Mouse (Mus musculus) midbrain, embryonic 11.5 days (tissue): ENCODE measurements at regions not wholly inside any gene's neighbourhood (a gene's known extent, or its start where the extent isn't known, plus 50 kb on each side); places are given as distances from the start of the nearest gene placed in this dataset.

Source experiments
- ATAC-seq: fragments of 200-750 bp; cut with Nextera tagmentation; 2 replicates; pipeline ENCODE4 v1.8.0; 2017; ENCODE audit warnings: moderate TSS enrichment, moderate library complexity; ENCODE audit not compliant: low FRiP score
- DNase-seq: peaks from one replicate; pipeline ENCODE4 v3.0.0; 2015; ENCODE audit warnings: low spot score; ENCODE audit errors: missing footprints
- H3K27ac ChIP-seq: fragments of 300-500 bp; sonication (generic); 2 replicates; pipeline ENCODE4 v1.5.1; 2014; ENCODE audit warnings: low read depth, low read length
- H3K27me3 ChIP-seq: fragments of 300-500 bp; sonication (generic); 2 replicates; pipeline ENCODE4 v1.6.1; 2014; ENCODE audit warnings: mild to moderate bottlenecking, low read length, moderate library complexity, mixed read lengths; ENCODE audit not compliant: control insufficient read depth, insufficient read depth
- H3K36me3 ChIP-seq: fragments of 300-500 bp; sonication (generic); 2 replicates; pipeline ENCODE4 v1.6.1; 2014; ENCODE audit warnings: mild to moderate bottlenecking, low read length, moderate library complexity, mixed read lengths; ENCODE audit not compliant: control insufficient read depth, insufficient read depth
- H3K4me1 ChIP-seq: fragments of 300-500 bp; sonication (generic); 2 replicates; pipeline ENCODE4 v1.6.1; 2014; ENCODE audit warnings: low read length; ENCODE audit not compliant: control insufficient read depth, insufficient read depth
- H3K4me2 ChIP-seq: fragments of 300-500 bp; sonication (generic); 2 replicates; pipeline ENCODE4 v1.6.1; 2014; ENCODE audit warnings: mild to moderate bottlenecking, moderate library complexity
- H3K4me3 ChIP-seq: fragments of 300-500 bp; sonication (generic); 2 replicates; pipeline ENCODE4 v1.5.1; 2014; ENCODE audit warnings: low read depth, low read length
- H3K9ac ChIP-seq: fragments of 300-500 bp; sonication (generic); 2 replicates; pipeline ENCODE4 v1.6.1; 2014; ENCODE audit warnings: low read length
- H3K9me3 ChIP-seq: fragments of 300-500 bp; sonication (generic); 2 replicates; pipeline ENCODE4 v1.6.1; 2016; ENCODE audit warnings: low read length; ENCODE audit not compliant: control insufficient read depth
- WGBS: fragments of 180-500 bp; shearing (Covaris S2); extraction: QIAGEN DNeasy Blood & Tissue Kit; methylation state at CpG from one replicate; pipeline ENCODE4 v1.1.7; 2014; 5-methylcytosine and 5-hydroxymethylcytosine counted together

GRCm38 (mm10) chr1:119196674-119197414 lies 143.4 kb upstream of the Gli2 start:
- no peak overlapping the region for H3K9ac ChIP-seq
- DNase-seq (peak; percentile 84), ATAC-seq (peak; percentile 60)
- H3K9me3 ChIP-seq, result no peaks in the 10 kb centered on the region
- WGBS, result 27% methylated on average over 13 of the region's 13 CpGs
- H3K4me3 ChIP-seq, result no peak overlapping the region
- H3K27ac ChIP-seq, result no peak overlapping the region
- H3K4me1 ChIP-seq, result peaks cover 10% of the 10 kb centered on the region; the same call in 1 of the 2 replicates
- H3K4me2 ChIP-seq, result no peak overlapping the region
- no peaks in the 10 kb centered on the region for H3K36me3 ChIP-seq
- H3K27me3 ChIP-seq, result no peaks in the 10 kb centered on the region

GRCm38 (mm10) chr1:119194533-119194932 lies 141.1 kb upstream of the Gli2 start:
- 41% methylated on average over 6 of the region's 6 CpGs for WGBS
- DNase-seq, result peak; percentile 66
- peaks cover 4% of the 10 kb centered on the region; the same call in 1 of the 2 replicates for H3K27me3 ChIP-seq
- H3K4me2 ChIP-seq, result no peak overlapping the region
- H3K9ac ChIP-seq, result no peak overlapping the region
- no peaks in the 10 kb centered on the region for H3K9me3 ChIP-seq
- no peaks in the 10 kb centered on the region for H3K36me3 ChIP-seq
- ATAC-seq, result 0 out of 2 replicates have a peak, but pooled peaks have one; percentile 45
- H3K4me3 ChIP-seq, result no peak overlapping the region
- no peak overlapping the region for H3K27ac ChIP-seq
- peaks cover 10% of the 10 kb centered on the region; the same call in 1 of the 2 replicates for H3K4me1 ChIP-seq

GRCm38 (mm10) chr1:119191177-119191576 lies 137.8 kb upstream of the Gli2 start:
- H3K4me2 ChIP-seq, result no peak overlapping the region
- no peaks in the 10 kb centered on the region for H3K9me3 ChIP-seq
- H3K36me3 ChIP-seq, result no peaks in the 10 kb centered on the region
- no peak for ATAC-seq
- no peak for DNase-seq
- peaks cover 8% of the 10 kb centered on the region; the same call in 1 of the 2 replicates for H3K27me3 ChIP-seq
- H3K4me1 ChIP-seq, result 0 out of 2 replicates have a peak, but pooled peaks cover 2% of the 10 kb centered on the region
- H3K27ac ChIP-seq, result no peak overlapping the region
- no peak overlapping the region for H3K9ac ChIP-seq
- 78% methylated on average over 2 of the region's 2 CpGs for WGBS
- H3K4me3 ChIP-seq, result no peak overlapping the region

- H3K9ac ChIP-seq, result 0 out of 2 replicates have a peak overlapping the region, but pooled peaks have one; percentile 25
- ATAC-seq, result 0 out of 2 replicates have a peak, but pooled peaks have one; percentile 22
- peak; percentile 84 for DNase-seq
- H3K27me3 ChIP-seq, result peaks cover 8% of the 10 kb centered on the region; the same call in 1 of the 2 replicates
- no peak overlapping the region for H3K27ac ChIP-seq
- H3K4me1 ChIP-seq, result 0 out of 2 replicates have a peak, but pooled peaks cover 2% of the 10 kb centered on the region
- peak overlapping the region; percentile 34 for H3K4me2 ChIP-seq
- H3K36me3 ChIP-seq, result no peaks in the 10 kb centered on the region
- H3K4me3 ChIP-seq, result peak overlapping the region; percentile 4; the same call in 1 of the 2 replicates
- WGBS, result 3% methylated on average over 23 of the region's 23 CpGs
- H3K9me3 ChIP-seq, result no peaks in the 10 kb centered on the region
These were observed 136.1 kb upstream of the Gli2 start for GRCm38 (mm10) chr1:119189461-119190066.

- Histone ChIP-seq H3K4me1 (0 out of 2 replicates have a peak, but pooled peaks cover 2% of the 10 kb centered on the region), H3K4me3 (no peak overlapping the region), H3K27ac (no peak overlapping the region), H3K9me3 (no peaks in the 10 kb centered on the region), H3K27me3 (peaks cover 8% of the 10 kb centered on the region; the same call in 1 of the 2 replicates), H3K9ac (no peak overlapping the region), H3K36me3 (no peaks in the 10 kb centered on the region), H3K4me2 (no peak overlapping the region)
- DNase-seq, result peak; percentile 66
- ATAC-seq, result no peak
- 84% methylated on average over 2 of the region's 2 CpGs for WGBS
These were observed 133.9 kb upstream of the Gli2 start for GRCm38 (mm10) chr1:119187301-119187700.

- Histone ChIP-seq H3K36me3 (no peaks in the 10 kb centered on the region), H3K27ac (no peak overlapping the region), H3K4me1 (0 out of 2 replicates have a peak, but pooled peaks cover 2% of the 10 kb centered on the region), H3K4me2 (no peak overlapping the region), H3K9me3 (no peaks in the 10 kb centered on the region), H3K4me3 (no peak overlapping the region), H3K9ac (no peak overlapping the region), H3K27me3 (peaks cover 8% of the 10 kb centered on the region; the same call in 1 of the 2 replicates)
- ATAC-seq (no peak), DNase-seq (no peak)
- 89% methylated on average over 4 of the region's 4 CpGs for WGBS
These were observed 133.4 kb upstream of the Gli2 start for GRCm38 (mm10) chr1:119186856-119187255.

- ATAC-seq (no peak), DNase-seq (peak; percentile 28)
- H3K9me3 ChIP-seq, result no peaks in the 10 kb centered on the region
- no peaks in the 10 kb centered on the region; the same call in 1 of the 2 replicates for H3K27me3 ChIP-seq
- H3K4me3 ChIP-seq, result no peak overlapping the region
- no peak overlapping the region for H3K9ac ChIP-seq
- H3K4me1 ChIP-seq, result no peaks in the 10 kb centered on the region
- H3K4me2 ChIP-seq, result no peak overlapping the region
- WGBS, result 87% methylated on average over 17 of the region's 17 CpGs
- no peak overlapping the region for H3K27ac ChIP-seq
- H3K36me3 ChIP-seq, result no peaks in the 10 kb centered on the region
These were observed 130.3 kb upstream of the Gli2 start for GRCm38 (mm10) chr1:119183558-119184270.

- Histone ChIP-seq H3K9me3 (no peaks in the 10 kb centered on the region), H3K4me2 (no peak overlapping the region), H3K4me3 (no peak overlapping the region), H3K9ac (no peak overlapping the region), H3K27ac (no peak overlapping the region), H3K36me3 (no peaks in the 10 kb centered on the region), H3K27me3 (no peaks in the 10 kb centered on the region), H3K4me1 (no peaks in the 10 kb centered on the region)
- DNase-seq (peak; percentile 64), ATAC-seq (no peak)
- WGBS, result 68% methylated on average over 5 of the region's 5 CpGs
These were observed 119.8 kb upstream of the Gli2 start for GRCm38 (mm10) chr1:119173030-119173756.
